Mouse (Mus musculus) thymus, postnatal 4 days (tissue): ENCODE results near the gene Cadps2.

Experiments
- DNase-seq: peaks from one replicate; pipeline ENCODE4 v3.0.0; 2021

Cadps2 gene

DNA sequence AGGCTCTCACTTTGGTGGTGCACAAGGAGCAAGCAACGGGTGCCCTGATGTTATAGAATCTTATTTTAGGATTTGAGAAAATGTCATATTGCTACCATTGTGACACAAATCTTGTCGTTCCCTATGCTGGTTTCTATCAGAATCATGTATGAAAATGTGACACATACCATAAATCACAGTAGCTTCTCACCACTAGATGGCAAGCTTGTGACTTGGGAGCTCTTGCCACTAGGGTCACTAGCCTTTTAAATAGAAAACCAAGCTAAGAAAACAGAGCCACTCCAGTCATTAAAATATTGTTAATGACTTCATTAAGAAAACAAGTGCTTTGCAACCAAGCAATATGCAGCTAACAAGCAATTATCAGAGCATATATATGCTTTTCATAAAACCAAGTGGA is 81.0 kb downstream of the Cadps2 start:
- DNase-seq = no peak

DNA sequence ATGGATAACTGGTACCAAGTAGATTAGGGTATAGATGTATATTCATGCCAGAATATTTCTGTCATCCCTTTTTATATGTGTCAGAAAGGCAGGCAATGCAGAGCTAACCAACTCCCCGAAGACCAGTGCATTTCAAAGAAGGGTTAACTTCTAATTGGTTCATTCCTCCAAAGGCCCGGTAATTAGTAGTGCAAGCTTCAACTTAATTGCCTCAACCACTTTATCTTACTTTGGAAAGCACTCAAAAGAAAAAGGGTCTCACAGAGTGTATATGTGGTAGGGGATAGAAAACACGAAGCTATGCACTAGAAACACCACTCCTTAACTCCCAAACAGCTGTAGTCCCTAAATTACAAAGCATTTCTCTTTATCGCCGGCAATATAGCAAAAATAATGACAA is 90.4 kb downstream of the Cadps2 start:
- DNase-seq = no peak

DNA sequence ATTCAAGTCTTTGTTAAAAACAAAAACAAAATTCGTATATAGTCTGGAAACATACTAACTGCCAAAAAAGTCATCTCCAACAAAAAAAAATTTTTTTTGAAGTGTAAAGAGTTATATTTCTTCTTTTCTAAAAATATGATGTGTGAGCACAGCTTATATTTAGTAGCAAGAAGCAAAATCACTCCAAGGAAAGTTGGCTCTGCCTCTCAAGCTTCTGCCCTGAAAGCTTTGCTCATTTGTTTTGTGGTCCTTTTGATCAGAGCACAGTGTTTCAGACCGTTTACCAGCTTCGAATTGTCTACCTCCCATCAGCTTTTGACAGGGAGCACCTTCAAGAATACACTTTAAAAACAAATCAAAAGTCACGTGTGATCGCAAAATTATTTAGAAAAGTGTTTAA is 99.2 kb downstream of the Cadps2 start:
- DNase-seq = no peak

DNA sequence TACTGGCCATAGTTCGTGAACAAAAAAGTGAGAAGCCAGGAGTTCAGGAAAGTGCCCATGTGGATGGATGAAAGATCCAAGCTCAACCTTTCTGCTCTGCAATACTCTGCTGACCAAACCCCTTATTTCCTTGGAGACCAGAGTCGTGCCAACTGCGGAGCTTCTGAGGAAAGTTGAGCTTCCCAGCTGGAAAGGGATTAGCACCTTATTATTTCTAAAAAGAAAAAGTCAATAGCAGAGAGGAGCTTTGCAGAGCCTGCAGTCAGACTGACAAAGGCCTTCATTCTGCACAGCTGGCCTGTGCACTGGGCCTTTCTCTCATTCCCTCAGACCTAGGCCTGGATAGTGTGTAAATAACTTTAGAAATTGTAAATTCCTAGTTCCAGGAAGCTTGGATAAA is 106.5 kb downstream of the Cadps2 start:
- DNase-seq = no peak

- DNase-seq = no peak
Observed at GRCm38 (mm10) chr6:23728620-23729019, 110.6 kb downstream of the Cadps2 start.

- no peak for DNase-seq
Observed at GRCm38 (mm10) chr6:23723697-23724096, 115.5 kb downstream of the Cadps2 start.

DNA sequence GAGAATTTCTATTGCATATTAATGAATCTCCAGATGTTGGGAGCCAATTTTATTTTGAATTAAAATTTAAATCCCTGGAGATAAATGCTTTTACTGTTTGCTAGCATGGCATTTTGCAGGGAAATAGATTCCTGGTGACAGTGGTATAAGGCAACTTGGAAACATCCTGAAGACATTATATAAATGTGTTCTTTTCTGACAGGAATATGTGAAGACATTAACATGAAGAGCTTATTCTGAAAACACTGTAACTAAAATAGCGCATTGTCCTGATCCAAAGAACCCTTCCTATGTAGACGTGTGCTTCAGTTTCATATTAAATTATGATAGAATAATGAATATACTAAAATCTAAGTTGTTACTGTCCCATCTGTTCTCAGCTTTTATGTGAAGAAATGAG is 118.8 kb downstream of the Cadps2 start:
- DNase-seq = no peak

DNA sequence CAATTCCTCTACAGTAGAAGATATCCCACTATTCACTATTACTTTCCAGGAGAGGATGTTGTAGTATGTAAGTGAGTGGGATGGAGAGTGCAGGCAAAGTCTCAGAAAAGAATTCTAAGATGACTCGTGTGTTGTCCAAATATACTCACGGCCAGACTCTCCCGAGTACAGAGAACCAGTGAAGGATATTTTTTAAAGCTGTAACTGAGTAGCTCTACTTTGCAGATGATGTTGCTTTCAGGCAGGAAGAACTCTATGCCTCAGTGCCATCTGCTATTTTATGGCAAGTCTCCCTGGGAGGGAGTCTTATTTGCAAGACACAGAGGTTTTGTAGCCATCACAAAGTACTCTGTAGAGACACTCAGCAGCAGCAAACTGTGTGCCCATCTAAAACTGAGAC is 131.7 kb downstream of the Cadps2 start:
- no peak for DNase-seq

DNA sequence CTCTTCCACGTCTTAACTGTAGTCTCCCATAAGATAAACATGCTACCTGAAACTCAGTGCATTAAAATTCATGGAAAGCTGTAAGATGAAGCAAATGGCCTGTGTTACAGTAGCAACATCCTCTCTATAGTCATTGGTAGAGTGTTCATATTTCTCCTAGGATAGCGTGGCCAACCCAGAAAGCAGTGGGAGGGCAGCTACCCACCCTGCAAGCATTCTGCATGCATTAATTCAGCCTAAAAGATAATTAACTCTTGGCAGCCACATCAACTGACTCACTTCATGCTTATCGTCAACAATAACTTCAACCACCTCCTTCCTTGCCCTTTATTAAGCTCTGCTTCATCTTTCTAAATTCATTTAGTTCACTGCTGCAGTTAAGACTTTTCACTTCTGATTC is 138.3 kb downstream of the Cadps2 start:
- DNase-seq = no peak

- DNase-seq = no peak
Observed at GRCm38 (mm10) chr6:23678172-23678571, 161.0 kb downstream of the Cadps2 start.

DNA sequence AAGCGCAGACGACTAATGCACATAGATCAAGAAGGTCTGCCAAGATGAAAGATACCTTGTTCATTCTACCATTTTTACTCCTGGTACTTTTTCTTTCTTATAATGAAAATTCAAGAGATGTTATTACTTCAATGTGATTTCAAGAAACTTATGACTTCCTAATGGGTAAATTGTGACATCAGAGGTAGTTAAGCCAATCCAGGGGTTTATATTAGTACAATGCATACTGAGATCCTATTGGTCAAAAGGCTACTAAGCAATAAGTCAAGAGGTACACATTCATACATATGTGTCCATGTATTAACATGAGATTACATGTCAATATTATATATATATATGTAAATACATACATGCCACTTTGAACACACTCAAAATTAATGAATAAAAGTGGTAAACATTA is 184.2 kb downstream of the Cadps2 start, which contains the start of gene Rnf148:
Rnf148 (minus strand) TSS at position 101 of the 400 bp plus-strand sequence.
- no peak for DNase-seq

GRCm38 (mm10) chr6:23650205-23650604 is 189.0 kb downstream of the Cadps2 start, which contains the start of gene Rnf133:
Rnf133 (minus strand) TSS chr6:23650305.
- no peak for DNase-seq

GRCm38 (mm10) chr6:23648732-23649131 is 190.5 kb downstream of the Cadps2 start:
- no peak for DNase-seq

- DNase-seq = no peak
Observed at GRCm38 (mm10) chr6:23647627-23648247, 191.5 kb downstream of the Cadps2 start.

DNA sequence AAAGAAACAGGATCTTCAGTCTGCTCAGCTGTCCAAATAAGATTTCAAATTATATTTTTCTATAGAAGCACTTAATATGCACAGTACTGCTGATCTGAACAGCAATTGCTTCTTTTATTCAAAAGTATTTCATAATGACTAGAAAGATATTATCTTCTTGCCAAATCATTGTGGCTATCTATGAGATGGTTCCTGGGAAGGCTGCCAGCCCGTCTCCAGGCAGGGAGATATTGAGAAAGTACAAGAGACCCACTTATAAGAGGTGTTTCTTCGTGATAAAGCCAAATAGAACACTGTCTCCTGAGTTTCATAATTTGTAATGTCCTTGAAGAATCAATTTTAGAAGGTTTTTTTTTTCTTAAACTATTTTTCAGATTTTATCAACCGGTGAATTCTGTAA is 202.1 kb downstream of the Cadps2 start:
- no peak for DNase-seq

- DNase-seq = no peak
Observed at GRCm38 (mm10) chr6:23635208-23635607, 204.0 kb downstream of the Cadps2 start.

GRCm38 (mm10) chr6:23634016-23634415 is 205.2 kb downstream of the Cadps2 start:
- DNase-seq = no peak

DNA sequence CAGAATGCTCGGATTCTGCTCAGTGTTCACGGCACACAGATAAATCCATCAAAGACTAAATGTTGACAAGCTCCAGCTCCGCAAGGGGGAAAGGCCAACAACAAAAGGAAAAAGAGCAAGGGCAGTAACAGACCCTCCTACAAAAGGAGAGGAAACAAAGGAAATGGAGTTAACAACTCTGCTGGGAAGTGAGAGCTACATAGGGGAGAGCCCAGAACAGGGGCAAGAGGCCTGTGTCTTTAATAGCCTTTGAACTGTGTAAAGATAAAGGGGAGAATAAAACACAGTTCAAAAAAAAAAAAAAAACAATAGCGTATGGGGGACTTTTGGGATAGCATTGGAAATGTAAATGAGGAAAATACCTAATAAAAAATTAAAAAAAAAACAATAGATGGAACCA is 208.8 kb downstream of the Cadps2 start:
- DNase-seq = no peak

DNA sequence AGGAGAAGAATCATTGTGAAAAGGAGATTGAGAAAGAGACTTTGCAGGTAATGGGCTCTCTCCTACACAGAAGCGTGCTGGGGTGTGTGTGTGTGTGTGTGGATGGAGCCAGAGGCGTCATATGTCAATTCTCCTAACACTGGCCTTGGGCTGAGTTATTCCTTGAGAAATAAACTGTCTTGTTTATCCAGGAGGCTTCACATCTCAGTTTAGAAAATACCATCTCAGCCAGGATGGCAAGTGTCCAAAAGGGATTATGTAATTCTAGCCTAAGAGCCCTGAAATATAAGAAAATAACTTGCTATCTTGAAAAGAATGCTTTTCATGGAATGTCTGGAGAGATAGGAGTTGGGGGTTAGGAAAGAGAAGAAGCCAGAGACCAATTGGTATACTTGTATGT is 264.1 kb downstream of the Cadps2 start:
- no peak for DNase-seq

DNA sequence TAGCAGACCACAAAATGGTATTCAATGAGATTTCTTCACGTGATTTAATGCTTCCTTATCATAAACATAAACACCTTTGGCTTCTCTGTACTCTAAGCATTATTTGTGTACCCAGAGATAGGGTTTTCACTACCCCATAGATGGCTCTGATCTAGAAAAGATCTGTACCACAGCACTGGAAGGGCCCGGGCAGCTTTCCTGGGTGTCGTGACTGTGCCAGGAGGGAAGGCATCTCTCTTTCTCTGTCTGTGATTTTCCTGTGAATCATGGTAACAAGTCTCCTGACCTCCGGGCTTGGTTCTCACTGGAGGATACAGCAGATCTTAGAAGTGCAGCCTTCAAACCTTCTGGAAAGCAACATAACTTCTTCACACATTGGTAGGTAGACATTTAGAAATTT is 265.5 kb downstream of the Cadps2 start:
- DNase-seq = no peak

GRCm38 (mm10) chr6:23572401-23572800 is 266.8 kb downstream of the Cadps2 start:
- no peak for DNase-seq

- DNase-seq = no peak
Observed at GRCm38 (mm10) chr6:23569686-23570085, 269.5 kb downstream of the Cadps2 start.

- DNase-seq = no peak
Observed at GRCm38 (mm10) chr6:23568688-23569087, 270.5 kb downstream of the Cadps2 start.

GRCm38 (mm10) chr6:23567651-23568050 is 271.6 kb downstream of the Cadps2 start:
- DNase-seq = no peak

DNA sequence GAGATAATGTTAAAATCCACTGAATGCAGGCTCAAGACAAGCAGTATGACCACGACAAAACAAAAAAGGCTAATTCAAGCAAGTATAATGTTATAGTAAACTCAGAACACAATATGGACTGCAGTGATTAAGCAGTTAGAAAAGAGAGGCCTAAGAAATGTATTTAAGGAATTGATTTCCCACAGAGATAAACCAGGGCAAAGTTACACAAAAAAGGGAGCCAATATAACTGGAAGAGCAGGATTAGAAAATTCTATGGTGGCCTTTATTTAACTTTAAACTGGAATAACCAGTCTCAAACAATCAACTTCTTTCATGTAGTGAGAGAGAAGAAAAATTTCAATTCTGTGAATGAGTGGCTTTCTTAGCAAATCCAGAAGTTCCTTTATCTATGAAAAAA is 289.3 kb downstream of the Cadps2 start:
- DNase-seq = no peak
